Mouse (Mus musculus): ENCODE results near the gene 4931422A03Rik.

DNA sequence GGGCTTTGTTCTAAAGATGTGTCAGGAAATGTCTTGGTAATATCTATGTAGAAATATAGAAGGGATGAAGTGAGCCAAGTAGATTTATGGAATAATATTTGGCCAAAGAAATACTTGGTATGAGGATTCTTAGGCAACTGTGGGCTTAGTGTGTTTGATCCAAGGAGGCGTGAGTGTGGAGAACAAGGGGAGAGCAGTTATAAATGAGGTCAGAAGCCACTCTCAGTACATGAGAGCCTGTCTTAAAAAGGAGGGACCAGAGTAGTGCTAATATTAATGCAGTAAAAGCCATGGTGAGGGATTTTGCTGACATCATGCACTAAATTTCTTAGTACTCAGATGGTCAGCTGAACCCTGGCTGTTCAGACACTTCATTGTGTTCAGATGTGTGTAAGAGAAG lies 30.2 kb upstream of the 4931422A03Rik start:
- TF ChIP-seq CTCF (IDR thresholded peaks at IDR 0.05; ENCODE audit: control insufficient read depth, insufficient read depth, low read length) (no peak), POLR2A (IDR thresholded peaks at IDR 0.05; ENCODE audit: borderline replicate concordance, control insufficient read depth, low read depth, low read length) (no peak)

All from bone marrow, adult 2 months (tissue).